In genomic region chr13:31630051-31630450, GRCm38 (mm10) we compare ENCODE assay signal across 11 mouse cellular contexts. TPM values are rescaled to one million over a fixed set of nuclear protein-coding genes. Genes with fewer than 3 reads are reported as not detected.
DNase-seq lines count a peak whose midpoint lies in the region; ATAC-seq and TF ChIP-seq lines count a peak whose summit lies in the region.
"Had no signal": no experiment of that assay in that cellular context is flagged by ENCODE, and none has a peak within 500 bp of the region (broad histone marks: within the 10 kb centered on the region; RNA-seq: fewer than 3 reads in every experiment).

No protein-coding gene starts in this region.

- 20% methylated on average over 12 of the region's 12 CpGs for WGBS in heart, embryonic 15.5 days
- 6% methylated on average over 12 of the region's 12 CpGs for WGBS in hindbrain, embryonic 13.5 days
- WGBS in midbrain, embryonic 12.5 days: 4% methylated on average over 12 of the region's 12 CpGs

- H3K4me1 ChIP-seq in heart, embryonic 15.5 days (replicated peaks): peaks cover 31% of the 10 kb centered on the region
- no peaks in the 10 kb centered on the region for H3K4me1 ChIP-seq in cortical plate, adult 2 months (ENCODE audit: control insufficient read depth, insufficient read depth, low read length)
- peaks cover 31% of the 10 kb centered on the region for H3K4me1 ChIP-seq in hindbrain, embryonic 13.5 days (replicated peaks)
- H3K4me1 ChIP-seq in midbrain, embryonic 12.5 days: peaks cover 27% of the 10 kb centered on the region

- no peak overlapping the region for H3K9ac ChIP-seq in heart, embryonic 15.5 days
- H3K9ac ChIP-seq in hindbrain, embryonic 13.5 days: peak overlapping the region; percentile 62; the same call in 1 of the 2 replicates
- H3K9ac ChIP-seq in midbrain, embryonic 12.5 days (replicated peaks): no peak overlapping the region

- H3K9me3 ChIP-seq in heart, embryonic 15.5 days (replicated peaks): no peaks in the 10 kb centered on the region
- H3K9me3 ChIP-seq in hindbrain, embryonic 13.5 days: no peaks in the 10 kb centered on the region
- H3K9me3 ChIP-seq in midbrain, embryonic 12.5 days: no peaks in the 10 kb centered on the region

- H3K27ac ChIP-seq in heart, embryonic 15.5 days: no peak overlapping the region
- peak overlapping the region; percentile 70; the same call in 1 of the 2 replicates for H3K27ac ChIP-seq in cortical plate, adult 2 months (ENCODE audit: insufficient read depth, low read length)
- H3K27ac ChIP-seq in hindbrain, embryonic 13.5 days: no peak overlapping the region
- H3K27ac ChIP-seq in midbrain, embryonic 12.5 days (replicated peaks): no peak overlapping the region

- peaks cover 85% of the 10 kb centered on the region for H3K27me3 ChIP-seq in heart, embryonic 15.5 days
- peaks cover 92% of the 10 kb centered on the region for H3K27me3 ChIP-seq in hindbrain, embryonic 13.5 days
- H3K27me3 ChIP-seq in midbrain, embryonic 12.5 days: peaks cover 84% of the 10 kb centered on the region

- no peak for TF ChIP-seq POLR2A in cortical plate, adult 2 months (IDR thresholded peaks at IDR 0.05; ENCODE audit: extremely low read depth, insufficient read depth, low read length)

- TF ChIP-seq CTCF in cortical plate, adult 2 months (IDR thresholded peaks at IDR 0.05; ENCODE audit: extremely low read depth, insufficient read depth, low read length): no peak

- ATAC-seq in heart, embryonic 15.5 days (replicated peaks; ENCODE audit: insufficient number of reproducible peaks, insufficient read depth, low FRiP score, low read depth): no peak
- no peak for ATAC-seq in hindbrain, embryonic 13.5 days (ENCODE audit: low FRiP score)
- ATAC-seq in midbrain, embryonic 12.5 days (ENCODE audit: low FRiP score, low read depth): no peak
- no peak for ATAC-seq in megakaryocyte progenitor cell, adult 5-6 weeks (replicated peaks; ENCODE audit: poor library complexity)

- H3K4me3 ChIP-seq in heart, embryonic 15.5 days: peak overlapping the region; percentile 49
- peak overlapping the region; percentile 40; the same call in 1 of the 2 replicates for H3K4me3 ChIP-seq in cortical plate, adult 2 months (ENCODE audit: insufficient read depth, low read length)
- H3K4me3 ChIP-seq in hindbrain, embryonic 13.5 days: peak overlapping the region; percentile 44
- H3K4me3 ChIP-seq in midbrain, embryonic 12.5 days: peak overlapping the region; percentile 34

- no peak for DNase-seq in heart, adult 11 months
- no peak for DNase-seq in urinary bladder, adult 2 months (ENCODE audit: low spot score)
- no peak for DNase-seq in spleen, adult 12 weeks (ENCODE audit: low spot score)
- DNase-seq: gastrocnemius, postnatal 25 days; right cerebral cortex, postnatal 14 days had no signal

- H3K4me2 ChIP-seq in heart, embryonic 15.5 days: peak overlapping the region; percentile 69
- peak overlapping the region; percentile 49 for H3K4me2 ChIP-seq in hindbrain, embryonic 13.5 days
- peak overlapping the region; percentile 46 for H3K4me2 ChIP-seq in midbrain, embryonic 12.5 days (replicated peaks)

- H3K36me3 ChIP-seq in heart, embryonic 15.5 days: no peaks in the 10 kb centered on the region
- no peaks in the 10 kb centered on the region for H3K36me3 ChIP-seq in hindbrain, embryonic 13.5 days
- no peaks in the 10 kb centered on the region for H3K36me3 ChIP-seq in midbrain, embryonic 12.5 days

RNA-seq across cellular contexts. Expression of gene Foxf2, which starts 4.4 kb away (rescaled TPM):
- 0.64 and 1.7 TPM in 2 replicates for polyA plus RNA-seq in heart, embryonic 15.5 days (2015; fragmentation: Nextera tagmentation; extraction: Ambion mirVana)
- polyA plus RNA-seq in cortical plate, adult 2 months (2012; rRNA removed): 5.8 and 6.1 TPM in 2 replicates
- 4.7 and 5.5 TPM in 2 replicates for polyA plus RNA-seq in hindbrain, embryonic 13.5 days (2015; fragmentation: Nextera tagmentation; extraction: Ambion mirVana)
- polyA plus RNA-seq in midbrain, embryonic 12.5 days (2016; fragmentation: Nextera tagmentation; extraction: Ambion mirVana): 7.6 and 7.9 TPM in 2 replicates
- total RNA-seq in megakaryocyte progenitor cell, adult 5-6 weeks (2015): not detected in 2 replicates
- total RNA-seq in megakaryocyte progenitor cell, adult 5-6 weeks (2017): not detected in 2 replicates
- polyA plus RNA-seq in urinary bladder, adult 2 months (2012; rRNA removed): 14.1 and 15.0 TPM in 2 replicates
- total RNA-seq: gastrocnemius, postnatal 25 days; liver, adult 2 months had no signal
- polyA plus RNA-seq: liver, adult 2 months had no signal
